Comparison of ENCODE assay signal across 10 mouse cellular contexts in the genomic region with DNA sequence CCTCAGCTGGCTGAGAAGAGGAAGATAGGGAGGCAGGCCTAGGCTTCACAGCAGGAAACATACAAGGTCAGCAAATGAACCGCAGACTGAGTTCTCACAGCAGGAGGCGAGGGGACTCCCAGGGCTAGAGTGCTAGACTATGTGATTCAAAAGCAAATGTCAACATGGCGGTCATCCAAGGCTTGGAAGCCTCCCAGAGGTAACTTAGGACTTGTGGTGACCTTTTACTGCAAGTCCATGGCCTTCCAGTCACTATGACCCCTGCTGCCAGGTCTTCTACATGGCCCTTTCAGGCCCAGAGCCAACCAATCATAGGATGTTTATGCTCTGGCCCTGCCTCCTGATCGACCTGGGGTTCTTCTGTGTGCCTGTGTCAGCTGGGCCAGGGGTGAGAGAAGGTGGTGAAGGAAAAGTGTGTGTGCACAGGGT.
DNase-seq lines count a peak whose midpoint lies in the region; ATAC-seq lines count a peak whose summit lies in the region.
"Had no signal": no experiment of that assay in that cellular context is flagged by ENCODE, and none has a peak within 500 bp of the region (broad histone marks: within the 10 kb centered on the region; RNA-seq: fewer than 3 reads in every experiment).

No protein-coding gene starts in this region.

- no peaks in the 10 kb centered on the region for H3K36me3 ChIP-seq in forebrain, embryonic 10.5 days (replicated peaks)
- no peaks in the 10 kb centered on the region for H3K36me3 ChIP-seq in forebrain, embryonic 16.5 days (ENCODE audit: control insufficient read depth, insufficient read depth)
- no peaks in the 10 kb centered on the region for H3K36me3 ChIP-seq in hindbrain, embryonic 13.5 days
- H3K36me3 ChIP-seq: embryonic facial prominence, embryonic 12.5 days; midbrain, embryonic 12.5 days had no signal

- H3K4me3 ChIP-seq in forebrain, embryonic 10.5 days = no peak overlapping the region
- H3K4me3 ChIP-seq in forebrain, embryonic 16.5 days (replicated peaks; ENCODE audit: low read length) = no peak overlapping the region
- no peak overlapping the region for H3K4me3 ChIP-seq in hindbrain, embryonic 13.5 days
- H3K4me3 ChIP-seq: embryonic facial prominence, embryonic 12.5 days; midbrain, embryonic 12.5 days had no signal

- no peak overlapping the region for H3K9ac ChIP-seq in forebrain, embryonic 16.5 days (replicated peaks; ENCODE audit: low read depth, low read length)
- H3K9ac ChIP-seq in hindbrain, embryonic 13.5 days = no peak overlapping the region
- H3K9ac ChIP-seq: embryonic facial prominence, embryonic 12.5 days; midbrain, embryonic 12.5 days had no signal

- H3K9me3 ChIP-seq in forebrain, embryonic 10.5 days = no peaks in the 10 kb centered on the region
- H3K9me3 ChIP-seq in forebrain, embryonic 16.5 days (ENCODE audit: control insufficient read depth, low read length) = no peaks in the 10 kb centered on the region
- H3K9me3 ChIP-seq in hindbrain, embryonic 13.5 days = no peaks in the 10 kb centered on the region
- H3K9me3 ChIP-seq: embryonic facial prominence, embryonic 12.5 days; midbrain, embryonic 12.5 days had no signal

- no peak for DNase-seq in forebrain, embryonic 10.5 days (ENCODE audit: extremely low spot score, low spot score)
- DNase-seq in R1 (ENCODE audit: low read depth, low spot score) = peak; percentile 46
- peak; percentile 77 for DNase-seq in gastrocnemius, postnatal 25 days
- DNase-seq in kidney, postnatal 14 days = peak; percentile 59
- DNase-seq in ovary, postnatal 14 days (ENCODE audit: low spot score) = peak; percentile 23
- DNase-seq in yolk sac, embryonic 10.5 days (ENCODE audit: low spot score) = no peak

- ATAC-seq in forebrain, embryonic 16.5 days = no peak
- no peak for ATAC-seq in hindbrain, embryonic 13.5 days (ENCODE audit: low FRiP score)

- 0 out of 2 replicates have a peak overlapping the region, but pooled peaks have one; percentile 25 for H3K27ac ChIP-seq in forebrain, embryonic 10.5 days
- H3K27ac ChIP-seq in forebrain, embryonic 16.5 days (ENCODE audit: low read length) = no peak overlapping the region
- H3K27ac ChIP-seq in hindbrain, embryonic 13.5 days = no peak overlapping the region
- H3K27ac ChIP-seq: embryonic facial prominence, embryonic 12.5 days; midbrain, embryonic 12.5 days had no signal

- no peaks in the 10 kb centered on the region for H3K27me3 ChIP-seq in forebrain, embryonic 10.5 days (ENCODE audit: poor library complexity, severe bottlenecking)
- H3K27me3 ChIP-seq in forebrain, embryonic 16.5 days (replicated peaks; ENCODE audit: control insufficient read depth, insufficient read depth, low read length) = no peaks in the 10 kb centered on the region
- H3K27me3 ChIP-seq in hindbrain, embryonic 13.5 days = no peaks in the 10 kb centered on the region
- H3K27me3 ChIP-seq: embryonic facial prominence, embryonic 12.5 days; midbrain, embryonic 12.5 days had no signal

- no peaks in the 10 kb centered on the region for H3K4me1 ChIP-seq in forebrain, embryonic 10.5 days
- H3K4me1 ChIP-seq in forebrain, embryonic 16.5 days (replicated peaks; ENCODE audit: control insufficient read depth, insufficient read depth, low read length) = no peaks in the 10 kb centered on the region; the same call in 1 of the 2 replicates
- H3K4me1 ChIP-seq in hindbrain, embryonic 13.5 days (replicated peaks) = no peaks in the 10 kb centered on the region; the same call in 1 of the 2 replicates
- H3K4me1 ChIP-seq: midbrain, embryonic 12.5 days had no signal

- whole genome bisulfite sequencing in forebrain, embryonic 10.5 days = 79% methylated on average over 4 of the region's 4 CpGs
- 70% methylated on average over 4 of the region's 4 CpGs for WGBS in forebrain, embryonic 16.5 days
- 75% methylated on average over 4 of the region's 4 CpGs for WGBS in hindbrain, embryonic 13.5 days

- no peak overlapping the region for H3K4me2 ChIP-seq in forebrain, embryonic 16.5 days (ENCODE audit: low read length)
- no peak overlapping the region for H3K4me2 ChIP-seq in hindbrain, embryonic 13.5 days
- H3K4me2 ChIP-seq: embryonic facial prominence, embryonic 12.5 days; midbrain, embryonic 12.5 days had no signal

Comparison
In these comparisons a context has a peak if more than half of its experiments do, and no peak if none do; other contexts are left out.
1. DNase-seq: peak in R1 (single experiment), gastrocnemius, postnatal 25 days (single experiment), kidney, postnatal 14 days (single experiment) and ovary, postnatal 14 days (single experiment); none in forebrain, embryonic 10.5 days (single experiment) and yolk sac, embryonic 10.5 days (single experiment).